ENCODE assay signal across 19 mouse cellular contexts in the genomic region with DNA sequence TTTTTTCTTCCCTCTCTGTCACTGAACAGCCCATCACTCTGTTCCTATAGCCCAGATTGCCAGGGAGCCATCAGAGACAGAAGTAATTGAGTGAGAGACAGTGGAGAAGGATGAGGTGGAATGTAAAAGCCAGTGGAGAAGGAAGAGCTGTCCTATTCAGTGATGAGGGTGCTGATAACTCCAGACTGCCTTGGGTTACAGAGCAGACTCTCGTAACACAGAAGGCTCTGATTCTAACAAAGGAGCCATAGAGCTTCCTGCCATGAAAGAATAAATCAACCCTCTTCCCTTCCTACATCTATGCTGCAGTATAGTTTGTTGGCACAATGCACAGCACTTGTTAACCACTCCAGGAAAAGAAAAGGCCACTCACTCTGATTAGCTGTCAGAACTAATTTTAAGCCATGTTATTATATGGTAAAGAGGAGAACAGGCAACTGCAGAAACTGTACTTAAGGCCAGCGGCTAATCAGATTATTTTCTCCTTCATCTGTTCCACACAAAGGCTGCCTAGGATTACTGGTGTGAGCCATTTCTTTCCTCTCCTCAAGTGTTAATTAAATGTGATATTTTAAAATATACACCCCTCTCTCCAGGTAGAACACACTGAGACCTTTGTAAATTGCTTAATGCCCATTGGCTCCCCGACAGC. TPM values are rescaled to one million over a fixed set of nuclear protein-coding genes. Genes with fewer than 3 reads are reported as not detected.
DNase-seq lines count a peak whose midpoint lies in the region; ATAC-seq and TF ChIP-seq lines count a peak whose summit lies in the region.
"Had no signal": no experiment of that assay in that cellular context is flagged by ENCODE, and none has a peak within 500 bp of the region (broad histone marks: within the 10 kb centered on the region; RNA-seq: fewer than 3 reads in every experiment).

No protein-coding gene starts in this region.

- H3K9me3 ChIP-seq in midbrain, embryonic 14.5 days (ENCODE audit: control insufficient read depth, low read length): no peaks in the 10 kb centered on the region
- H3K9me3 ChIP-seq in midbrain, embryonic 10.5 days (replicated peaks): no peaks in the 10 kb centered on the region
- no peaks in the 10 kb centered on the region for H3K9me3 ChIP-seq in embryonic facial prominence, embryonic 14.5 days (ENCODE audit: control insufficient read depth, low read length)
- H3K9me3 ChIP-seq in forebrain, embryonic 14.5 days (replicated peaks; ENCODE audit: control insufficient read depth, low read length): no peaks in the 10 kb centered on the region
- H3K9me3 ChIP-seq: heart, embryonic 12.5 days; hindbrain, embryonic 12.5 days; limb, embryonic 15.5 days had no signal

- no peak for TF ChIP-seq POLR2A in cerebellum, adult 2 months (IDR thresholded peaks at IDR 0.05; ENCODE audit: borderline replicate concordance, insufficient read depth, low read length)

- H3K4me3 ChIP-seq in midbrain, embryonic 14.5 days (replicated peaks; ENCODE audit: low read depth, low read length): no peak overlapping the region
- H3K4me3 ChIP-seq in midbrain, embryonic 10.5 days: no peak overlapping the region
- H3K4me3 ChIP-seq in embryonic facial prominence, embryonic 14.5 days (ENCODE audit: low read depth, low read length): no peak overlapping the region
- no peak overlapping the region for H3K4me3 ChIP-seq in forebrain, embryonic 14.5 days (ENCODE audit: low read depth, low read length)
- H3K4me3 ChIP-seq in cerebellum, adult 2 months (replicated peaks; ENCODE audit: insufficient read depth, low read depth, low read length): no peak overlapping the region
- H3K4me3 ChIP-seq: erythroblast, embryonic 14.5 days; heart, embryonic 12.5 days; hindbrain, embryonic 12.5 days; limb, embryonic 15.5 days had no signal

- WGBS in midbrain, embryonic 14.5 days: 38% methylated on average over 3 of the region's 3 CpGs
- 64% methylated on average over 3 of the region's 3 CpGs for WGBS in midbrain, embryonic 10.5 days
- WGBS in embryonic facial prominence, embryonic 14.5 days: 45% methylated on average over 3 of the region's 3 CpGs
- WGBS in forebrain, embryonic 14.5 days: 5% methylated on average over 3 of the region's 3 CpGs
- WGBS in cerebellum, adult 2 months: 48% methylated on average over 3 of the region's 3 CpGs

- no peak for TF ChIP-seq CTCF in cerebellum, adult 2 months (IDR thresholded peaks at IDR 0.05; ENCODE audit: borderline replicate concordance, insufficient read depth, low read depth, low read length)

- no peak overlapping the region for H3K4me2 ChIP-seq in midbrain, embryonic 14.5 days (ENCODE audit: low read length)
- H3K4me2 ChIP-seq in embryonic facial prominence, embryonic 14.5 days (ENCODE audit: low read depth, low read length): no peak overlapping the region
- H3K4me2 ChIP-seq in forebrain, embryonic 14.5 days (ENCODE audit: low read length): no peak overlapping the region
- H3K4me2 ChIP-seq: heart, embryonic 12.5 days; hindbrain, embryonic 12.5 days; limb, embryonic 15.5 days had no signal

- no peaks in the 10 kb centered on the region for H3K27me3 ChIP-seq in midbrain, embryonic 14.5 days (ENCODE audit: control insufficient read depth, insufficient read depth, low read length)
- peaks cover 4% of the 10 kb centered on the region; the same call in 1 of the 2 replicates for H3K27me3 ChIP-seq in midbrain, embryonic 10.5 days (ENCODE audit: low read depth, poor library complexity, severe bottlenecking)
- no peaks in the 10 kb centered on the region for H3K27me3 ChIP-seq in embryonic facial prominence, embryonic 14.5 days (replicated peaks; ENCODE audit: control insufficient read depth, insufficient read depth, low read length)
- H3K27me3 ChIP-seq in forebrain, embryonic 14.5 days (replicated peaks; ENCODE audit: control insufficient read depth, insufficient read depth, low read length): no peaks in the 10 kb centered on the region
- H3K27me3 ChIP-seq in cerebellum, adult 2 months (ENCODE audit: control insufficient read depth, insufficient read depth, low read length): no peaks in the 10 kb centered on the region
- H3K27me3 ChIP-seq: heart, embryonic 12.5 days; hindbrain, embryonic 12.5 days; limb, embryonic 15.5 days had no signal

- H3K9ac ChIP-seq in midbrain, embryonic 14.5 days (replicated peaks; ENCODE audit: low read length): no peak overlapping the region
- H3K9ac ChIP-seq in embryonic facial prominence, embryonic 14.5 days (ENCODE audit: low read depth, low read length): no peak overlapping the region
- H3K9ac ChIP-seq in forebrain, embryonic 14.5 days (ENCODE audit: low read length): no peak overlapping the region
- H3K9ac ChIP-seq: heart, embryonic 12.5 days; hindbrain, embryonic 12.5 days; limb, embryonic 15.5 days had no signal

- ATAC-seq in midbrain, embryonic 14.5 days (ENCODE audit: low FRiP score, low TSS enrichment): no peak
- peak; percentile 79 for ATAC-seq in embryonic facial prominence, embryonic 14.5 days (ENCODE audit: low read depth)
- ATAC-seq in forebrain, embryonic 14.5 days: peak; percentile 77
- ATAC-seq: inflammation-experienced regulatory T-cells, adult 6 months had no signal

- H3K4me1 ChIP-seq in midbrain, embryonic 14.5 days (ENCODE audit: control insufficient read depth, insufficient read depth, low read length): no peaks in the 10 kb centered on the region
- H3K4me1 ChIP-seq in midbrain, embryonic 10.5 days: peaks cover 15% of the 10 kb centered on the region
- no peaks in the 10 kb centered on the region for H3K4me1 ChIP-seq in embryonic facial prominence, embryonic 14.5 days (ENCODE audit: control insufficient read depth, insufficient read depth, low read length)
- H3K4me1 ChIP-seq in forebrain, embryonic 14.5 days (ENCODE audit: control insufficient read depth, insufficient read depth, low read length): peaks cover 4% of the 10 kb centered on the region; the same call in 1 of the 2 replicates
- no peaks in the 10 kb centered on the region for H3K4me1 ChIP-seq in cerebellum, adult 2 months (ENCODE audit: control insufficient read depth, insufficient read depth, low read length)
- H3K4me1 ChIP-seq: hindbrain, embryonic 12.5 days had no signal

- no peak overlapping the region for H3K27ac ChIP-seq in midbrain, embryonic 14.5 days (replicated peaks; ENCODE audit: low read depth, low read length)
- H3K27ac ChIP-seq in midbrain, embryonic 10.5 days (replicated peaks): no peak overlapping the region
- H3K27ac ChIP-seq in embryonic facial prominence, embryonic 14.5 days (replicated peaks; ENCODE audit: low read depth, low read length): no peak overlapping the region
- H3K27ac ChIP-seq in forebrain, embryonic 14.5 days (ENCODE audit: low read depth, low read length): no peak overlapping the region
- no peak overlapping the region for H3K27ac ChIP-seq in cerebellum, adult 2 months (ENCODE audit: insufficient read depth, low read length)
- H3K27ac ChIP-seq: hindbrain, embryonic 12.5 days; limb, embryonic 15.5 days had no signal

- H3K36me3 ChIP-seq in midbrain, embryonic 14.5 days (ENCODE audit: control insufficient read depth, insufficient read depth, low read length): no peaks in the 10 kb centered on the region
- H3K36me3 ChIP-seq in midbrain, embryonic 10.5 days: no peaks in the 10 kb centered on the region
- H3K36me3 ChIP-seq in embryonic facial prominence, embryonic 14.5 days (ENCODE audit: control insufficient read depth, insufficient read depth, low read length): no peaks in the 10 kb centered on the region
- H3K36me3 ChIP-seq in forebrain, embryonic 14.5 days (ENCODE audit: control insufficient read depth, insufficient read depth, low read length): no peaks in the 10 kb centered on the region
- H3K36me3 ChIP-seq: heart, embryonic 12.5 days; hindbrain, embryonic 12.5 days; limb, embryonic 15.5 days had no signal

- DNase-seq in midbrain, embryonic 14.5 days: peak; percentile 32
- DNase-seq in midbrain, embryonic 10.5 days (ENCODE audit: low spot score): no peak
- peak; percentile 69 for DNase-seq in embryonic facial prominence, embryonic 14.5 days (ENCODE audit: low spot score)
- peak; percentile 70 for DNase-seq in forebrain, embryonic 14.5 days (ENCODE audit: low spot score)
- peak; percentile 11 for DNase-seq in retina, postnatal 7 days (ENCODE audit: low read depth, low spot score)
- no peak for DNase-seq in cerebellum, adult 2 months
- no peak for DNase-seq in cerebellum, postnatal 10 days
- DNase-seq: adrenal gland, adult 8-10 months; cerebellum, adult 9-11 months; heart, postnatal 14 days; kidney, adult 2 months; kidney, postnatal 14 days; right cerebral cortex, postnatal 4 days; thymus, postnatal 14 days had no signal

RNA-seq across cellular contexts. Expression of gene Adtrp, which starts 3.4 kb away (rescaled TPM):
- polyA plus RNA-seq in midbrain, embryonic 14.5 days (2014; fragmentation: Nextera tagmentation; extraction: Ambion mirVana): not detected in 2 replicates
- not detected in 2 replicates for polyA plus RNA-seq in midbrain, embryonic 10.5 days (2016; fragmentation: Nextera tagmentation; extraction: Ambion mirVana)
- polyA plus RNA-seq in embryonic facial prominence, embryonic 14.5 days (2014; fragmentation: Nextera tagmentation; extraction: Ambion mirVana): 3.1 and 3.3 TPM in 2 replicates
- not detected in 2 replicates for polyA plus RNA-seq in forebrain, embryonic 14.5 days (2014; fragmentation: Nextera tagmentation; extraction: Ambion mirVana)
- polyA plus RNA-seq in cerebellum, adult 2 months (2012; rRNA removed): 0.07 and 0.51 TPM in 2 replicates
- polyA plus RNA-seq: erythroblast, embryonic 14.5 days; heart, embryonic 12.5 days; inflammation-experienced regulatory T-cells, adult 6 months had no signal

Comparison
In these comparisons a context has a peak if more than half of its experiments do, and no peak if none do; other contexts are left out.
1. DNase-seq: peak in midbrain, embryonic 14.5 days (single experiment), embryonic facial prominence, embryonic 14.5 days (single experiment), forebrain, embryonic 14.5 days (single experiment) and retina, postnatal 7 days (single experiment); none in midbrain, embryonic 10.5 days (single experiment), cerebellum, adult 2 months (0 of 2) and cerebellum, postnatal 10 days (0 of 2).